Mouse (Mus musculus) liver, adult 2 months (tissue): Measurements from ENCODE around the gene Bace2.

Experiments used
- CTCF ChIP-seq: fragments of 200-500 bp; IDR thresholded peaks from 2 replicates; pipeline ENCODE4 v1.5.1; 2011; ENCODE audit warnings: low read depth, low read length, control low read depth
- POLR2A ChIP-seq: fragments of 200-500 bp; IDR thresholded peaks from 2 replicates; pipeline ENCODE4 v1.6.1; 2011; ENCODE audit warnings: low read length, control low read depth; ENCODE audit not compliant: insufficient read depth; ENCODE audit errors: extremely low read depth

DNA sequence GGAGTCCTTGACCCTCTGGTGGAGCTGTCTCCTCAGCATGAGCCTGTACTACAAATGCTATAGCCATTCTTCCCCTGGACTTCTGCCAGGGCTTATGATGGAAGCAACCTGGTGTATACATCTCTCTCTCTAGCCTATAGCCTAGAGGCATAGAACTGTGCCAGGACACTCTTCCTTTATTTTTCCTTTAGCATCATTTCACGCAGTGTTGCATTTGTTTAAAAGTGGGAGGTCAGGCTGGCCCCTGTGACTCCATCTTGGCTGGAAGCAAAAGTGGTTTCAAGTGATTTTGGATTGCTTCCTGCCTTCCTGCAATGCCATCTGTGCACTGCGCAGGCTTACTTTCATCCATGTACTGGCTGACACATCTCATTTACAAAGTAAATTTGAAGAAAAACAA is 77.7 kb downstream of the Bace2 start:
- TF ChIP-seq CTCF (no peak), POLR2A (no peak)
